Mouse (Mus musculus) CH12.LX (cell line): ENCODE measurements around the gene Iqsec3. TPM values are rescaled to one million over a fixed set of nuclear protein-coding genes. Genes with fewer than 3 reads are reported as not detected.
A peak's percentile ranks its signal among the peaks of the same experiment; 100 is the strongest.

Experiments
- DNase-seq: peaks from one replicate; pipeline ENCODE4 v3.0.0-alpha.2; 2013; ENCODE audit errors: extremely low read depth
- H3K27ac ChIP-seq: 2 replicates; pipeline ENCODE4 v1.5.1; 2012; ENCODE audit warnings: low read depth, mild to moderate bottlenecking, control low read depth, moderate library complexity; ENCODE audit not compliant: insufficient read depth
- H3K27me3 ChIP-seq: replicated peaks from 2 replicates; pipeline ENCODE3; 2012; ENCODE audit warnings: inconsistent platforms
- H3K36me3 ChIP-seq, 2 experiments: replicated peaks in 1 of 2; 2 replicates each; pipeline versions ENCODE3 to v1.6.1; 2012; ENCODE audit warnings: inconsistent platforms in 1 of 2, low read length in 1 of 2, mild to moderate bottlenecking in 1 of 2, mixed read lengths in 1 of 2, moderate library complexity in 1 of 2; ENCODE audit not compliant: control insufficient read depth in 1 of 2, insufficient read depth in 1 of 2
- H3K4me1 ChIP-seq, 2 experiments: 2 replicates each; pipeline ENCODE4 v1.6.1; 2012; ENCODE audit warnings: inconsistent platforms in 1 of 2, moderate library complexity in 1 of 2; ENCODE audit not compliant: insufficient read depth in 2 of 2, control insufficient read depth in 1 of 2
- H3K4me2 ChIP-seq: 2 replicates; pipeline ENCODE4 v1.6.1; 2012; ENCODE audit warnings: low read depth, mild to moderate bottlenecking, control low read depth; ENCODE audit not compliant: poor library complexity, insufficient read depth, severe bottlenecking
- H3K4me3 ChIP-seq, 3 experiments: fragments of 150-350 bp in 1 of 3; sonication (generic) in 1 of 3; replicated peaks in 1 of 3; 2 replicates each; pipeline versions ENCODE3 to v1.5.1; 2011 to 2012; ENCODE audit warnings: low read depth in 2 of 3, low read length in 2 of 3, mild to moderate bottlenecking in 2 of 3, moderate library complexity in 2 of 3, control low read depth in 1 of 3, improper control_type of control experiment in 1 of 3, inconsistent platforms in 1 of 3, mixed read lengths in 1 of 3; ENCODE audit not compliant: poor library complexity in 1 of 3
- H3K79me2 ChIP-seq: replicated peaks from 2 replicates; pipeline ENCODE4 v1.6.1; 2012; ENCODE audit warnings: mild to moderate bottlenecking, moderate library complexity; ENCODE audit not compliant: control insufficient read depth, poor library complexity, insufficient read depth, severe bottlenecking; ENCODE audit errors: extremely low read depth
- H3K9ac ChIP-seq: 2 replicates; pipeline ENCODE4 v1.6.1; 2012; ENCODE audit warnings: low read depth, mild to moderate bottlenecking, control low read depth, moderate library complexity; ENCODE audit not compliant: insufficient read depth
- H3K9me3 ChIP-seq: replicated peaks from 2 replicates; pipeline ENCODE3; 2012; ENCODE audit warnings: low read length, inconsistent platforms, mixed read lengths
- BHLHE40 ChIP-seq: IDR thresholded peaks from 2 replicates; pipeline ENCODE4 v1.6.1; 2011; ENCODE audit warnings: mild to moderate bottlenecking, low read depth, low read length, improper control_type of control experiment
- CHD2 ChIP-seq: IDR thresholded peaks from 2 replicates; pipeline ENCODE4 v1.6.1; 2011; ENCODE audit warnings: low read length, improper control_type of control experiment
- E2F4 ChIP-seq: IDR thresholded peaks from 2 replicates; pipeline ENCODE4 v1.6.1; 2011; ENCODE audit warnings: low read depth, low read length, improper control_type of control experiment; ENCODE audit not compliant: insufficient replicate concordance
- GABPA ChIP-seq: IDR thresholded peaks from 2 replicates; pipeline ENCODE4 v1.6.1; 2012; ENCODE audit warnings: low read depth, low read length, improper control_type of control experiment, inconsistent platforms; ENCODE audit not compliant: insufficient replicate concordance
- IRF4 ChIP-seq: IDR thresholded peaks from 2 replicates; pipeline ENCODE4 v1.6.1; 2014; ENCODE audit warnings: low read depth, mild to moderate bottlenecking, inconsistent platforms, low read length, improper control_type of control experiment
- JUN ChIP-seq: IDR thresholded peaks from 2 replicates; pipeline ENCODE4 v1.6.1; 2011; ENCODE audit warnings: low read depth, mild to moderate bottlenecking, low read length, improper control_type of control experiment, moderate library complexity; ENCODE audit not compliant: insufficient read depth
- KAT2A ChIP-seq: IDR thresholded peaks from 2 replicates; pipeline ENCODE4 v1.6.1; 2012; ENCODE audit warnings: low read length, improper control_type of control experiment, inconsistent platforms; ENCODE audit not compliant: insufficient replicate concordance
- MAFK ChIP-seq: IDR thresholded peaks from 2 replicates; pipeline ENCODE4 v1.6.1; 2011; ENCODE audit warnings: low read length, improper control_type of control experiment; ENCODE audit not compliant: insufficient replicate concordance
- MAX ChIP-seq: IDR thresholded peaks from 2 replicates; pipeline ENCODE4 v1.6.1; 2011; ENCODE audit warnings: low read length, improper control_type of control experiment
- MAZ ChIP-seq: IDR thresholded peaks from 2 replicates; pipeline ENCODE4 v1.6.1; 2012; ENCODE audit warnings: low read depth, mild to moderate bottlenecking, inconsistent platforms, low read length, improper control_type of control experiment, moderate library complexity
- MEF2A ChIP-seq: IDR thresholded peaks from 2 replicates; pipeline ENCODE4 v1.6.1; 2014; ENCODE audit warnings: low read depth, mild to moderate bottlenecking, inconsistent platforms, low read length, improper control_type of control experiment, borderline replicate concordance
- MYC ChIP-seq: IDR thresholded peaks from 2 replicates; pipeline ENCODE4 v1.6.1; 2011; ENCODE audit warnings: low read depth, mild to moderate bottlenecking, improper control_type of control experiment, low read length
- NELFE ChIP-seq: IDR thresholded peaks from 2 replicates; pipeline ENCODE4 v1.6.1; 2011; ENCODE audit warnings: low read depth, low read length, improper control_type of control experiment
- NRF1 ChIP-seq: IDR thresholded peaks from 2 replicates; pipeline ENCODE4 v1.6.1; 2014; ENCODE audit warnings: low read depth, mild to moderate bottlenecking, inconsistent platforms, low read length, improper control_type of control experiment, moderate library complexity
- PAX5 ChIP-seq: IDR thresholded peaks from 2 replicates; pipeline ENCODE4 v1.6.1; 2012; ENCODE audit warnings: low read length, inconsistent platforms, mixed read lengths
- POLR2A ChIP-seq: IDR thresholded peaks from 2 replicates; pipeline ENCODE4 v1.6.1; 2011; ENCODE audit warnings: low read depth, mild to moderate bottlenecking, improper control_type of control experiment, low read length
- POLR2AphosphoS2 ChIP-seq: IDR thresholded peaks from 2 replicates; pipeline ENCODE4 v1.6.1; 2011; ENCODE audit warnings: low read depth, low read length, improper control_type of control experiment
- RCOR1 ChIP-seq: conservative IDR thresholded peaks from 2 replicates; pipeline ENCODE4 v1.6.1; 2012; ENCODE audit warnings: low read depth, mild to moderate bottlenecking, inconsistent platforms, low read length, improper control_type of control experiment
- SMC3 ChIP-seq: IDR thresholded peaks from 2 replicates; pipeline ENCODE4 v1.6.1; 2011; ENCODE audit warnings: low read depth, low read length, improper control_type of control experiment
- TBP ChIP-seq: conservative IDR thresholded peaks from 2 replicates; pipeline ENCODE4 v1.6.1; 2011; ENCODE audit warnings: low read depth, low read length, improper control_type of control experiment
- UBTF ChIP-seq: IDR thresholded peaks from 2 replicates; pipeline ENCODE4 v1.6.1; 2012; ENCODE audit warnings: low read depth, mild to moderate bottlenecking, inconsistent platforms, low read length, improper control_type of control experiment, moderate library complexity
- USF1 ChIP-seq: IDR thresholded peaks from 2 replicates; pipeline ENCODE4 v1.6.1; 2014; ENCODE audit warnings: low read depth, mild to moderate bottlenecking, inconsistent platforms, low read length, improper control_type of control experiment
- USF2 ChIP-seq: conservative IDR thresholded peaks from 2 replicates; pipeline ENCODE4 v1.6.1; 2011; ENCODE audit warnings: low read depth, low read length, improper control_type of control experiment
- ZC3H11A ChIP-seq: IDR thresholded peaks from 2 replicates; pipeline ENCODE4 v1.6.1; 2012; ENCODE audit warnings: low read depth, mild to moderate bottlenecking, inconsistent platforms, low read length, improper control_type of control experiment
- ZMIZ1 ChIP-seq: IDR thresholded peaks from 2 replicates; pipeline ENCODE4 v1.6.1; 2012; ENCODE audit warnings: low read depth, mild to moderate bottlenecking, inconsistent platforms, low read length, improper control_type of control experiment
- ZNF384 ChIP-seq: IDR thresholded peaks from 2 replicates; pipeline ENCODE4 v1.6.1; 2012; ENCODE audit warnings: low read depth, low read length, improper control_type of control experiment, inconsistent platforms
- dilution Hi-C: fragments of 300-500 bp; cut with MboI; formaldehyde crosslinking; loops from 2 replicates; pipeline ENCODE4 v1.14.3; 2020; ENCODE audit warnings: low sequenced_read_pairs; ENCODE audit not compliant: extremely low pct_unique_long_range_greater_than_20kb, extremely low pct_ligation_motif_present
- in situ Hi-C: fragments of 300-500 bp; cut with MboI; formaldehyde crosslinking; loops from 3 replicates; pipeline ENCODE4 v1.14.3; 2019; ENCODE audit warnings: low sequenced_read_pairs, low pct_ligation_motif_present, low pct_unique_long_range_greater_than_20kb, mixed read lengths
- polyA plus RNA-seq: library from polyadenylated mRNA; unstranded; fragments of >175 nt; gene quantifications from 2 replicates; pipeline ENCODE4 v1.2.1, GENCODE M21; 2012; ENCODE audit warnings: low read depth; ENCODE audit not compliant: insufficient read length
- total RNA-seq, 2 experiments: library from RNA; depleted of rRNA; stranded (reverse); fragments of 300-350 nt in 1 of 2; fragments of >200 nt in 1 of 2; gene quantifications; 2 replicates each; pipeline ENCODE4 v1.2.3; 2012 to 2014

The Iqsec3 gene
- total and polyA plus RNA-seq, 3 experiments = not detected

- TF ChIP-seq ZC3H11A (no peak), SMC3 (no peak), USF1 (no peak), KAT2A (no peak), RCOR1 (no peak), POLR2A (no peak), USF2 (no peak), TBP (no peak), IRF4 (no peak), BHLHE40 (no peak), NRF1 (no peak), ZNF384 (no peak), POLR2AphosphoS2 (no peak), PAX5 (no peak), MYC (no peak), NELFE (no peak), UBTF (no peak)
- H3K4me2 ChIP-seq = 0 out of 2 replicates have a peak overlapping the region, but pooled peaks have one; percentile 4
- dilution Hi-C loops (no loop called here), in situ Hi-C loops (no loop called here)
- H3K9ac ChIP-seq = no peak overlapping the region
- no peak overlapping the region for H3K27ac ChIP-seq
- DNase-seq = no peak
- H3K9me3 ChIP-seq = no peaks in the 10 kb centered on the region
- H3K79me2 ChIP-seq = no peaks in the 10 kb centered on the region
- H3K4me1 ChIP-seq = 0 out of 4 replicates have a peak, but pooled peaks cover 0 to 4% of the 10 kb centered on the region in 2 experiments
- no peak overlapping the region for H3K4me3 ChIP-seq
- H3K27me3 ChIP-seq = peaks cover 92% of the 10 kb centered on the region
- no peaks in the 10 kb centered on the region for H3K36me3 ChIP-seq
Observed at GRCm38 (mm10) chr6:121498819-121499535, 25.5 kb upstream of the Iqsec3 start.

- Histone ChIP-seq H3K4me3 (no peak overlapping the region), H3K9me3 (no peaks in the 10 kb centered on the region), H3K4me1 (0 out of 4 replicates have a peak, but pooled peaks cover 0 to 4% of the 10 kb centered on the region in 2 experiments), H3K79me2 (no peaks in the 10 kb centered on the region), H3K4me2 (no peak overlapping the region), H3K36me3 (no peaks in the 10 kb centered on the region), H3K27ac (no peak overlapping the region), H3K9ac (no peak overlapping the region), H3K27me3 (peaks cover 95% of the 10 kb centered on the region)
- TF ChIP-seq MYC (no peak), CHD2 (no peak), USF1 (no peak), ZC3H11A (no peak), TBP (no peak), NRF1 (no peak), USF2 (no peak), MAFK (no peak), MEF2A (no peak), ZMIZ1 (no peak), MAZ (no peak), MAX (no peak), RCOR1 (no peak), PAX5 (no peak), JUN (no peak), SMC3 (no peak), E2F4 (no peak), GABPA (no peak)
- no peak for DNase-seq
- in situ Hi-C loops = no loop called here
- dilution Hi-C loops = no loop called here
Observed at GRCm38 (mm10) chr6:121495606-121496005, 22.1 kb upstream of the Iqsec3 start.
